Mouse (Mus musculus) MEL (cell line): ENCODE measurements around the gene Gm5771. TPM values are rescaled to one million over a fixed set of nuclear protein-coding genes. Genes with fewer than 3 reads are reported as not detected.
"Not testable (repeated sequence)": the region's sequence is repeated elsewhere in the genome, so short reads cannot be mapped to it uniquely, and the experiment has no call there.

Source experiments
- DNase-seq: peaks from one replicate; pipeline ENCODE4 v3.0.0; 2011; ENCODE audit warnings: low read depth, low spot score
- H3K27ac ChIP-seq: 2 replicates; pipeline ENCODE4 v1.5.1; 2012; ENCODE audit warnings: low read depth, mild to moderate bottlenecking, control low read depth, low read length, moderate library complexity; ENCODE audit not compliant: control insufficient read depth
- H3K27me3 ChIP-seq, 2 experiments: fragments of 150-350 bp in 1 of 2; sonication (generic) in 1 of 2; 2 replicates each; pipeline ENCODE4 v1.6.1; 2012; ENCODE audit warnings: low read length in 2 of 2, mild to moderate bottlenecking in 2 of 2, improper control_type of control experiment in 1 of 2, moderate library complexity in 1 of 2; ENCODE audit not compliant: insufficient read depth in 2 of 2, control insufficient read depth in 1 of 2
- H3K36me3 ChIP-seq, 2 experiments: 2 replicates each; pipeline ENCODE4 v1.6.1; 2012 to 2014; ENCODE audit warnings: low read length in 2 of 2, improper control_type of control experiment in 1 of 2, inconsistent platforms in 1 of 2, mild to moderate bottlenecking in 1 of 2; ENCODE audit not compliant: insufficient read depth in 2 of 2, control insufficient read depth in 1 of 2
- H3K4me1 ChIP-seq, 2 experiments: fragments of 150-350 bp in 1 of 2; sonication (generic) in 1 of 2; 2 replicates each; pipeline ENCODE4 v1.6.1; 2012; ENCODE audit warnings: low read length in 2 of 2, improper control_type of control experiment in 1 of 2, mild to moderate bottlenecking in 1 of 2; ENCODE audit not compliant: insufficient read depth in 2 of 2, control insufficient read depth in 1 of 2
- H3K4me3 ChIP-seq, 2 experiments: fragments of 150-350 bp in 1 of 2; sonication (generic) in 1 of 2; 2 replicates each; pipeline ENCODE4 v1.5.1; 2012; ENCODE audit warnings: low read depth in 2 of 2, low read length in 2 of 2, mild to moderate bottlenecking in 2 of 2, moderate library complexity in 2 of 2, control low read depth in 1 of 2, improper control_type of control experiment in 1 of 2; ENCODE audit not compliant: control insufficient read depth in 1 of 2, insufficient read depth in 1 of 2
- H3K79me2 ChIP-seq: 2 replicates; pipeline ENCODE4 v1.6.1; 2012; ENCODE audit warnings: mild to moderate bottlenecking, low read length, moderate library complexity; ENCODE audit not compliant: control insufficient read depth, poor library complexity, insufficient read depth
- H3K9ac ChIP-seq: 2 replicates; pipeline ENCODE4 v1.6.1; 2012; ENCODE audit warnings: low read depth, mild to moderate bottlenecking, control low read depth, low read length, moderate library complexity; ENCODE audit not compliant: control insufficient read depth, poor library complexity, severe bottlenecking
- H3K9me3 ChIP-seq: fragments of 150-350 bp; sonication (generic); replicated peaks from 2 replicates; pipeline ENCODE4 v1.6.1; 2012; ENCODE audit warnings: mild to moderate bottlenecking, low read length, improper control_type of control experiment, moderate library complexity; ENCODE audit not compliant: insufficient read depth
- CHD2 ChIP-seq: IDR thresholded peaks from 2 replicates; pipeline ENCODE4 v1.6.1; 2011; ENCODE audit warnings: low read length, improper control_type of control experiment
- CTCF ChIP-seq, 3 experiments: IDR thresholded peaks in 2 of 3; conservative IDR thresholded peaks in 1 of 3; 2 replicates each; pipeline ENCODE4 v1.5.1; 2011 to 2012; ENCODE audit warnings: low read length in 3 of 3, low read depth in 2 of 3, mild to moderate bottlenecking in 2 of 3, improper control_type of control experiment in 1 of 3, inconsistent platforms in 1 of 3, mixed read lengths in 1 of 3, moderate library complexity in 1 of 3; ENCODE audit not compliant: control insufficient read depth in 1 of 3, insufficient read depth in 1 of 3, poor library complexity in 1 of 3, severe bottlenecking in 1 of 3
- GABPA ChIP-seq: IDR thresholded peaks from 2 replicates; pipeline ENCODE4 v1.6.1; 2012; ENCODE audit warnings: low read depth, mild to moderate bottlenecking, inconsistent platforms, low read length, improper control_type of control experiment, moderate library complexity
- JUND ChIP-seq: IDR thresholded peaks from 2 replicates; pipeline ENCODE4 v1.6.1; 2011; ENCODE audit warnings: low read depth, mild to moderate bottlenecking, improper control_type of control experiment, low read length
- MAX ChIP-seq: IDR thresholded peaks from 2 replicates; pipeline ENCODE4 v1.6.1; 2011; ENCODE audit warnings: low read length, improper control_type of control experiment
- MAZ ChIP-seq: IDR thresholded peaks from 2 replicates; pipeline ENCODE4 v1.6.1; 2012; ENCODE audit warnings: low read depth, mild to moderate bottlenecking, inconsistent platforms, low read length, improper control_type of control experiment
- MYC ChIP-seq: IDR thresholded peaks from 2 replicates; pipeline ENCODE4 v1.6.1; 2011; ENCODE audit warnings: low read depth, mild to moderate bottlenecking, low read length, improper control_type of control experiment, moderate library complexity
- NELFE ChIP-seq: IDR thresholded peaks from 2 replicates; pipeline ENCODE4 v1.6.1; 2011; ENCODE audit warnings: low read depth, low read length, improper control_type of control experiment
- SMC3 ChIP-seq: IDR thresholded peaks from 2 replicates; pipeline ENCODE4 v1.6.1; 2011; ENCODE audit warnings: low read depth, low read length, improper control_type of control experiment
- TBP ChIP-seq: IDR thresholded peaks from 2 replicates; pipeline ENCODE4 v1.8.0; 2011; ENCODE audit warnings: low read depth, low read length, improper control_type of control experiment
- USF1 ChIP-seq: IDR thresholded peaks from 2 replicates; pipeline ENCODE4 v1.6.1; 2014; ENCODE audit warnings: low read depth, mild to moderate bottlenecking, inconsistent platforms, low read length, improper control_type of control experiment, moderate library complexity
- USF2 ChIP-seq, 2 experiments: IDR thresholded peaks; 2 replicates each; pipeline ENCODE4 v1.6.1; 2011 to 2012; ENCODE audit warnings: improper control_type of control experiment in 2 of 2, low read length in 2 of 2, borderline replicate concordance in 1 of 2, inconsistent platforms in 1 of 2, low read depth in 1 of 2, mild to moderate bottlenecking in 1 of 2; ENCODE audit not compliant: insufficient read depth in 1 of 2
- ZC3H11A ChIP-seq: IDR thresholded peaks from 2 replicates; pipeline ENCODE4 v1.6.1; 2012; ENCODE audit warnings: low read depth, mild to moderate bottlenecking, inconsistent platforms, low read length, improper control_type of control experiment
- ZKSCAN1 ChIP-seq: IDR thresholded peaks from 2 replicates; pipeline ENCODE4 v1.6.1; 2012; ENCODE audit warnings: low read depth, mild to moderate bottlenecking, inconsistent platforms, low read length, improper control_type of control experiment, moderate library complexity
- polyA plus RNA-seq, 2 experiments: library from polyadenylated mRNA; stranded (reverse) in 1 of 2; unstranded in 1 of 2; fragments of >175 nt in 1 of 2; fragments of >200 nt in 1 of 2; gene quantifications; 2 replicates each; pipeline versions ENCODE4 v1.2.1 to v1.2.4; 2012; ENCODE audit warnings: low replicate concordance in 2 of 2, low read depth in 1 of 2; ENCODE audit not compliant: insufficient read length in 2 of 2, insufficient read depth in 1 of 2, missing spikeins in 1 of 2
- total RNA-seq: library from RNA; depleted of rRNA; stranded (reverse); fragments of 300-350 nt; gene quantifications from 2 replicates; pipeline ENCODE4 v1.2.3, GENCODE M21; 2012

Gene Gm5771
- total and polyA plus RNA-seq, 3 experiments = not detected

DNA sequence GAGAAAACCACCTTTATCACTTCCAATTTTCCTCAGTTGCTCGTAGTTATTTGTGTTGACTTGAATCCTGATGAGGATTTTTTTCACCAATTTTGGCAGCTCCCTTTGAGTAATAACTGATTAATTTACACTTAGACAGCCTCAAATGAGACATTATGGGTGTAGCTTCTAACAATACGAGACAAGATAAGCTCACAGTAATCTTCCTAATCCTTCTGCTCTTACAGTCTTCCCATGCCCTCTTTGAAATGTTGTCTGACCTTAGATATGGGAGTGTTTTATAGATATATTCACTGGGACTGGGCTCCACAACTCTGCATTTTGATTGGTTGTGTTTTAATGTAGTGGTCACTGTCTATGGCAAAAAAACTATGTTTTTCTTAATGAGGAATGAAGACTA lies 5.4 kb upstream of the Gm5771 start:
- Histone ChIP-seq H3K79me2 (no peaks in the 10 kb centered on the region), H3K27me3 (no peaks in the 10 kb centered on the region), H3K4me1 (no peaks in the 10 kb centered on the region), H3K36me3 (no peaks in the 10 kb centered on the region), H3K4me3 (no peak overlapping the region), H3K27ac (no peak overlapping the region), H3K9ac (no peak overlapping the region), H3K9me3 (no peaks in the 10 kb centered on the region)
- TF ChIP-seq MAZ (no peak), ZKSCAN1 (no peak), NELFE (no peak), SMC3 (no peak), TBP (no peak), ZC3H11A (no peak), MAX (no peak), GABPA (no peak), USF1 (no peak), CHD2 (no peak), USF2 (IDR thresholded peaks at IDR 0.05; ENCODE audit: borderline replicate concordance in 1 of 2, insufficient read depth in 1 of 2, low read depth in 1 of 2, low read length in 2 of 2) (no peak), CTCF (IDR thresholded peaks at IDR 0.05 in 2 of 3, conservative IDR thresholded peaks at IDR 0.05 in 1 of 3; ENCODE audit: control insufficient read depth in 1 of 3, insufficient read depth in 1 of 3, low read depth in 2 of 3, low read length in 3 of 3, poor library complexity in 1 of 3, severe bottlenecking in 1 of 3) (no peak), JUND (no peak), MYC (no peak)
- DNase-seq = no peak

DNA sequence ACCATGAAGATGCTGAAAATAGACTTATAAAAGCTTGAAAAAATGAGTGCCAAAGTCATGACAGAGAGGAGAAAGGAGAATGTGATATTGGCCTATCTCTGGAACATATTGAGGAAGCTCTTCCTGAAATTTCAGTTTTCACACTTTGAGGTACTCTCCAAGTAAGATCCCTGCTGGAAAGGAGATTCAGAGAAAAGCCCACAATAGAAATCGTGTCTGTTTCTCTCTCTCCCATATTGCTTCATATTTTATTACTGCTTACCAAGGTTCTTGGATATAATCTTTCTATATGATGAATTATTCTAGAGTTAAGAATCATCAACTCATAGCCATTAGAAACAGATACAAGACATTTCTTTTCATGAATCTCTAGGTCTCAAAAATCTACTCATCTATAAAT lies 516 bp upstream of the Gm5771 start:
- H3K9me3 ChIP-seq, H3K27ac ChIP-seq, H3K4me3 ChIP-seq, H3K4me1 ChIP-seq, H3K27me3 ChIP-seq, H3K36me3 ChIP-seq, DNase-seq, H3K9ac ChIP-seq, H3K79me2 ChIP-seq: not testable (repeated sequence)

DNA sequence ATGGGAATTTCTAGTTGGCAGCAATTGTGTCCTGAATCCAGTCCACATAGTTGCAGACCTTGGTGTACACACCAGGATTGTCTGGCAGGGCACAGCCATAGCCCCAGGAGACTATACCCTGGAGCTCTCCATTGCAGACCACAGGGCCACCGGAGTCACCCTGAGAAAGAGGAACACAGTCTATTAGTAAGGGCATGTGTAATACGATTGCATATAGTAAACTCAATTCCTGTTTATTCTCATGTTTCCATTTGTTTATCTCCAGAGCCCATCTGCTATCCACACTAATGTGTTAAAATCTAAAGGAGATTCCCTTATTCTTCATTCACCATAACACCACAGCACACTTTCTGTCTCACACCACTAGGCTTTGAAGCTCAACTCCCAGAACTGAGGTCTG lies 50.1 kb downstream of the Gm5771 start:
- H3K9ac ChIP-seq, DNase-seq, H3K79me2 ChIP-seq, H3K27me3 ChIP-seq, H3K27ac ChIP-seq, H3K4me1 ChIP-seq, H3K9me3 ChIP-seq, H3K36me3 ChIP-seq, H3K4me3 ChIP-seq: not testable (repeated sequence)

DNA sequence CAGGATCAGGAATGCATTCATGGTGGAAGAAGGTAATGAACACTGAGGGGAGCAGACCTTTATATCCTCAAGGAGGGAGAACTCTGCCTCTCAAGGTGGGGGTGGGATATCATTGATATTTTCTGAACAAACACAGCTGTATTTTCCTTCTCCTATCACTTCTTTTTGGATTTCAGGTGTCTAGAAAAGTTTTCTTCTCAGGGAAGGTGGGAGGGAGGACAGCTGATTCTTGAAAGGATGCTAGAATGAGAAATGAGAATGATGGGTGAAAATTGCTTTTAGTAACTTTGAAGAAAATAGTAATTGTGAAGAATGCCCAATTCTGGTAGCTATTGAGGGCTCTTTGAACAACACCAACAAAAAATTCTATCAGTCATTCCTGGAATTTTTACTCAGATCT lies 53.9 kb downstream of the Gm5771 start, which contains the start of gene Gm10334:
Gene Gm10334 (minus strand): TSS at position 101 of the 400 bp plus-strand sequence.
- H3K9ac ChIP-seq, H3K27me3 ChIP-seq, H3K9me3 ChIP-seq, H3K4me1 ChIP-seq, H3K79me2 ChIP-seq, DNase-seq, H3K4me3 ChIP-seq, H3K36me3 ChIP-seq, H3K27ac ChIP-seq: not testable (repeated sequence)
